29 mouse cellular contexts compared by ENCODE assay signal in the genomic region with DNA sequence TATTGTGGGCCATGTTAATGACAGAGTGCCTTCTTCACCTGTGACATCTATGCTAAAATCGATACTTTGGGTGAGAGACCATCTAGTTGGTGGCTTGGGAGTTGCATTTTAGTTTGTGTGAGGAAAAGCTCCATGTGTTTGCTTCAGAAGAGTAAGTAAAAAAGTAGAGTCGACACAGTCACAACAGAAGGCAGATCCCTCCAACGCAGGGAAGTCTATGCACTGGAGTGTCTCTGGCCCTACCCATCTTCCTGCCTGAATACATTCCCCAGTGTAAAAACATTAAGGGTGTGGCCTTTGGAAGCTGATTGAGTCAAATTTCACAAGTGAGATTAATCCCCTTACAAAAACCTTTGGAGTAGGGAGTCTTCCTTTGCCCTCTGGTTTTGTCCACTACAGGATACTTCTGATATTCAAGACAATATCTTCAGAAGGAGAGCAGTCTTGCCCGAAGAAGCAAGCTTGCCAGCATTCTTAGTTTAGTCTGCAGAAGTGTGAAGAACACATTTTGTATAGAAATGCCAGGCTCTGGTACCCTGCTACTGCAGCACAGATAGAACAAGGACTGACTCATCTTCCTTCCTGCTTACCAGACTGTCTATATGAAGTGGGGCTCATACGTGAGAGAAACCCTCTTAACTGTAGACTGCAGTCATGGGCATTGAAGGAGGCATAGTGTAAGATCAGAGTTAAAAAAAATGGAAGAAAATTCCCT.
DNase-seq lines count a peak whose midpoint lies in the region; ATAC-seq lines count a peak whose summit lies in the region.
"Had no signal": no experiment of that assay in that cellular context is flagged by ENCODE, and none has a peak within 500 bp of the region (broad histone marks: within the 10 kb centered on the region; RNA-seq: fewer than 3 reads in every experiment).

No protein-coding gene starts in this region.

- H3K27me3 ChIP-seq in forebrain, embryonic 15.5 days, result no peaks in the 10 kb centered on the region
- H3K27me3 ChIP-seq: embryonic facial prominence, embryonic 15.5 days; forebrain, embryonic 12.5 days; heart, embryonic 12.5 days; limb, embryonic 13.5 days; lung, embryonic 15.5 days had no signal

- peak; percentile 59 to 67 for DNase-seq in frontal cortex, adult 2 months (ENCODE audit: extremely low spot score in 1 of 2, low spot score in 1 of 2)
- DNase-seq in frontal cortex, postnatal 25 days (ENCODE audit: low spot score in 2 of 2), result no peak
- peak; percentile 40 to 49 for DNase-seq in right cerebral cortex, adult 2 months (ENCODE audit: low spot score in 2 of 2)
- no peak for DNase-seq in right cerebral cortex, postnatal 4 days
- DNase-seq in right cerebral cortex, postnatal 25 days, result peak; percentile 32
- DNase-seq in embryo, embryonic 10 days (ENCODE audit: low spot score), result no peak
- DNase-seq: adrenal gland, postnatal 25 days; cerebellum, adult 18-20 months; cerebellum, postnatal 10 days; gastrocnemius, adult 2 months; gastrocnemius, postnatal 36 days; heart, adult 2 months; kidney, postnatal 14 days; spleen, adult 18-20 months; thymus, adult 18-20 months; thymus, postnatal 25 days had no signal

- 87% methylated on average over 5 of the region's 5 CpGs for WGBS in forebrain, embryonic 15.5 days

- H3K9ac ChIP-seq in forebrain, embryonic 15.5 days (replicated peaks), result no peak overlapping the region
- H3K9ac ChIP-seq: embryonic facial prominence, embryonic 15.5 days; forebrain, embryonic 12.5 days; heart, embryonic 12.5 days; hindbrain, embryonic 14.5 days; limb, embryonic 13.5 days; lung, embryonic 15.5 days had no signal

- ATAC-seq in forebrain, embryonic 15.5 days (replicated peaks), result no peak
- ATAC-seq: intestine, postnatal 0 days; midbrain, embryonic 16.5 days; Patski had no signal

- H3K9me3 ChIP-seq in forebrain, embryonic 15.5 days, result no peaks in the 10 kb centered on the region
- H3K9me3 ChIP-seq: embryonic facial prominence, embryonic 10.5 days; embryonic facial prominence, embryonic 15.5 days; forebrain, embryonic 12.5 days; heart, embryonic 12.5 days; limb, embryonic 13.5 days; lung, embryonic 15.5 days had no signal

- no peak overlapping the region for H3K4me2 ChIP-seq in forebrain, embryonic 15.5 days (replicated peaks)
- H3K4me2 ChIP-seq: embryonic facial prominence, embryonic 15.5 days; forebrain, embryonic 12.5 days; heart, embryonic 12.5 days; hindbrain, embryonic 14.5 days; limb, embryonic 13.5 days; liver, embryonic 11.5 days; lung, embryonic 15.5 days; midbrain, embryonic 11.5 days had no signal

- no peaks in the 10 kb centered on the region for H3K4me1 ChIP-seq in forebrain, embryonic 15.5 days
- H3K4me1 ChIP-seq: embryonic facial prominence, embryonic 10.5 days; embryonic facial prominence, embryonic 15.5 days; forebrain, embryonic 12.5 days; limb, embryonic 13.5 days; lung, embryonic 15.5 days had no signal

- no peak overlapping the region for H3K27ac ChIP-seq in forebrain, embryonic 15.5 days (replicated peaks)
- H3K27ac ChIP-seq: embryonic facial prominence, embryonic 10.5 days; embryonic facial prominence, embryonic 15.5 days; forebrain, embryonic 12.5 days; gastrocnemius, adult 2 months; heart, adult 2 months; hindbrain, embryonic 14.5 days; limb, embryonic 13.5 days; lung, embryonic 15.5 days had no signal

- H3K36me3 ChIP-seq in forebrain, embryonic 15.5 days, result no peaks in the 10 kb centered on the region
- H3K36me3 ChIP-seq: embryonic facial prominence, embryonic 10.5 days; embryonic facial prominence, embryonic 15.5 days; forebrain, embryonic 12.5 days; heart, embryonic 12.5 days; limb, embryonic 13.5 days; lung, embryonic 15.5 days had no signal

- H3K4me3 ChIP-seq in forebrain, embryonic 15.5 days, result no peak overlapping the region
- H3K4me3 ChIP-seq: embryonic facial prominence, embryonic 10.5 days; embryonic facial prominence, embryonic 15.5 days; forebrain, embryonic 12.5 days; gastrocnemius, adult 2 months; heart, adult 2 months; heart, embryonic 12.5 days; limb, embryonic 13.5 days; lung, embryonic 15.5 days had no signal

Comparison
In these comparisons a context has a peak if more than half of its experiments do, and no peak if none do; other contexts are left out.
1. DNase-seq: peak in frontal cortex, adult 2 months (2 of 2), right cerebral cortex, adult 2 months (2 of 2) and right cerebral cortex, postnatal 25 days (single experiment); none in frontal cortex, postnatal 25 days (0 of 2), right cerebral cortex, postnatal 4 days (single experiment) and embryo, embryonic 10 days (single experiment).